Comparison of ENCODE assay signal across 27 mouse cellular contexts in the genomic region with DNA sequence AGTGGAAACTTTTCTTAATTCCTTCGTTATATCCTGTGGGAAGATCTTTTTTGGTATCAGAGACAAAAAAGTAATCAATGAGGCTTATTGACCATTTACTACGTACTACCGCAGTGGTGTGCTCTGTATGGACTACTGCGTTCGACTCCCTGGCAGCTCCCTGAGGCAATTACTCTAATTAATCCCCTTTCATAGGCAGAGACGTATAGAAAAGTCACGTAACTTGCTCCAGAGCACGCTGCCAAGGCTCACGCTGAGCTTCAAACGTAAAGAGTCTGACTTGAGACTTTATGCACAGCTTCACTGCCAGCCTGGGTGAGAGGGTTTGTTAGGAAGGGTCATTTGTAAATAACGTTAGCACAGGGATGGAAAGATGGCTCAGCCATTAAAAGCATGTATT. TPM values are rescaled to one million over a fixed set of nuclear protein-coding genes. Genes with fewer than 3 reads are reported as not detected.
DNase-seq lines count a peak whose midpoint lies in the region; ATAC-seq and TF ChIP-seq lines count a peak whose summit lies in the region.
"Had no signal": no experiment of that assay in that cellular context is flagged by ENCODE, and none has a peak within 500 bp of the region (broad histone marks: within the 10 kb centered on the region; RNA-seq: fewer than 3 reads in every experiment).

No protein-coding gene starts in this region.

- H3K27ac ChIP-seq in forebrain, embryonic 11.5 days (ENCODE audit: low read depth, low read length) = no peak overlapping the region
- H3K27ac ChIP-seq in forebrain, embryonic 15.5 days (replicated peaks) = no peak overlapping the region
- no peak overlapping the region for H3K27ac ChIP-seq in forebrain, embryonic 13.5 days
- H3K27ac ChIP-seq in forebrain, postnatal 0 days (ENCODE audit: low read depth, low read length) = no peak overlapping the region
- H3K27ac ChIP-seq: embryonic facial prominence, embryonic 13.5 days; embryonic facial prominence, embryonic 15.5 days had no signal

- peak; percentile 60; the same call in 1 of the 2 replicates for ATAC-seq in forebrain, embryonic 11.5 days (replicated peaks; ENCODE audit: low FRiP score)
- ATAC-seq in forebrain, embryonic 15.5 days (replicated peaks) = no peak
- ATAC-seq in forebrain, embryonic 13.5 days = peak; percentile 57; the same call in 1 of the 2 replicates
- no peak for ATAC-seq in forebrain, postnatal 0 days
- ATAC-seq: activated CD4-positive, CD25-positive, alpha-beta regulatory T cell, adult 4 months; CD4-positive, CD25-positive, alpha-beta regulatory T cell, adult 4 months; Patski had no signal

- H3K9me3 ChIP-seq in forebrain, embryonic 11.5 days (ENCODE audit: control insufficient read depth, low read length) = no peaks in the 10 kb centered on the region
- no peaks in the 10 kb centered on the region for H3K9me3 ChIP-seq in forebrain, embryonic 15.5 days
- H3K9me3 ChIP-seq in forebrain, embryonic 13.5 days (replicated peaks) = no peaks in the 10 kb centered on the region
- H3K9me3 ChIP-seq in forebrain, postnatal 0 days (ENCODE audit: low read length) = no peaks in the 10 kb centered on the region
- H3K9me3 ChIP-seq: embryonic facial prominence, embryonic 13.5 days; embryonic facial prominence, embryonic 15.5 days; G1E had no signal

- H3K9ac ChIP-seq in forebrain, embryonic 11.5 days (ENCODE audit: low read length) = no peak overlapping the region
- no peak overlapping the region for H3K9ac ChIP-seq in forebrain, embryonic 15.5 days (replicated peaks)
- H3K9ac ChIP-seq in forebrain, embryonic 13.5 days = no peak overlapping the region
- H3K9ac ChIP-seq in forebrain, postnatal 0 days = no peak overlapping the region
- H3K9ac ChIP-seq: embryonic facial prominence, embryonic 13.5 days; embryonic facial prominence, embryonic 15.5 days had no signal

- no peak for TF ChIP-seq POLR2A in brain, embryonic 14.5 days (IDR thresholded peaks at IDR 0.05; ENCODE audit: borderline replicate concordance, extremely low read depth, insufficient read depth, insufficient read length, poor library complexity, severe bottlenecking)

- no peak for TF ChIP-seq CTCF in forebrain, postnatal 0 days (IDR thresholded peaks at IDR 0.05; ENCODE audit: low read depth)
- no peak for TF ChIP-seq CTCF in brain, embryonic 14.5 days (IDR thresholded peaks at IDR 0.05; ENCODE audit: borderline replicate concordance, extremely low read depth, insufficient read depth, insufficient read length)

- H3K27me3 ChIP-seq in forebrain, embryonic 11.5 days (ENCODE audit: control insufficient read depth, insufficient read depth, low read length) = no peaks in the 10 kb centered on the region
- H3K27me3 ChIP-seq in forebrain, embryonic 15.5 days = no peaks in the 10 kb centered on the region
- no peaks in the 10 kb centered on the region for H3K27me3 ChIP-seq in forebrain, embryonic 13.5 days
- no peaks in the 10 kb centered on the region for H3K27me3 ChIP-seq in forebrain, postnatal 0 days (ENCODE audit: insufficient read depth, low read length)
- H3K27me3 ChIP-seq: CH12.LX; embryonic facial prominence, embryonic 13.5 days; embryonic facial prominence, embryonic 15.5 days; Patski had no signal

- no peak overlapping the region for H3K4me3 ChIP-seq in forebrain, embryonic 11.5 days (ENCODE audit: low read depth, low read length)
- no peak overlapping the region for H3K4me3 ChIP-seq in forebrain, embryonic 15.5 days
- H3K4me3 ChIP-seq in forebrain, embryonic 13.5 days = no peak overlapping the region
- H3K4me3 ChIP-seq in forebrain, postnatal 0 days (ENCODE audit: low read depth, low read length) = no peak overlapping the region
- H3K4me3 ChIP-seq: embryonic facial prominence, embryonic 13.5 days; embryonic facial prominence, embryonic 15.5 days; erythroblast, embryonic 14.5 days had no signal

- WGBS in forebrain, embryonic 11.5 days = 22% methylated on average over 11 of the region's 11 CpGs
- 5% methylated on average over 11 of the region's 11 CpGs for WGBS in forebrain, embryonic 15.5 days
- 12% methylated on average over 11 of the region's 11 CpGs for WGBS in forebrain, embryonic 13.5 days
- WGBS in forebrain, postnatal 0 days = 13% methylated on average over 11 of the region's 11 CpGs

- H3K4me1 ChIP-seq in forebrain, embryonic 11.5 days (replicated peaks; ENCODE audit: control insufficient read depth, insufficient read depth, low read length) = peaks cover 2% of the 10 kb centered on the region; the same call in 1 of the 2 replicates
- H3K4me1 ChIP-seq in forebrain, embryonic 15.5 days = 0 out of 2 replicates have a peak, but pooled peaks cover 3% of the 10 kb centered on the region
- peaks cover 18% of the 10 kb centered on the region for H3K4me1 ChIP-seq in forebrain, embryonic 13.5 days
- no peaks in the 10 kb centered on the region for H3K4me1 ChIP-seq in forebrain, postnatal 0 days (ENCODE audit: insufficient read depth)

- H3K4me2 ChIP-seq in forebrain, embryonic 11.5 days (ENCODE audit: low read depth, low read length, severe bottlenecking) = no peak overlapping the region
- no peak overlapping the region for H3K4me2 ChIP-seq in forebrain, embryonic 15.5 days (replicated peaks)
- H3K4me2 ChIP-seq in forebrain, embryonic 13.5 days = no peak overlapping the region
- H3K4me2 ChIP-seq in forebrain, postnatal 0 days (ENCODE audit: low read depth) = no peak overlapping the region
- H3K4me2 ChIP-seq: embryonic facial prominence, embryonic 13.5 days; embryonic facial prominence, embryonic 15.5 days had no signal

- no peak for DNase-seq in forebrain, embryonic 11.5 days (ENCODE audit: low spot score)
- DNase-seq in forebrain, postnatal 0 days = no peak
- peak; percentile 21 for DNase-seq in heart, adult 11 months
- no peak for DNase-seq in heart, postnatal 14 days
- peak; percentile 74 for DNase-seq in brain, embryonic 14.5 days (ENCODE audit: low read depth)
- DNase-seq: adrenal gland, adult 8-10 months; adrenal gland, postnatal 14 days; adrenal gland, postnatal 36 days; B cell, adult 2 months; cerebellum, adult 11 months; cerebellum, adult 18-20 months; cerebellum, adult 8-10 months; cerebellum, adult 9-11 months; cerebellum, postnatal 14 days; cerebellum, postnatal 36 days; embryo, embryonic 11 days had no signal

- no peaks in the 10 kb centered on the region for H3K36me3 ChIP-seq in forebrain, embryonic 11.5 days (ENCODE audit: control insufficient read depth, insufficient read depth, low read length)
- no peaks in the 10 kb centered on the region for H3K36me3 ChIP-seq in forebrain, embryonic 15.5 days
- no peaks in the 10 kb centered on the region for H3K36me3 ChIP-seq in forebrain, embryonic 13.5 days (ENCODE audit: poor library complexity, severe bottlenecking)
- no peaks in the 10 kb centered on the region for H3K36me3 ChIP-seq in forebrain, postnatal 0 days (ENCODE audit: insufficient read depth)
- H3K36me3 ChIP-seq: embryonic facial prominence, embryonic 13.5 days; embryonic facial prominence, embryonic 15.5 days; G1E had no signal

- intact Hi-C loops in heart, postnatal 14 days (cut with DNase I) = no loop called here

RNA-seq across cellular contexts. Expression of a gene that starts 7.3 kb away (rescaled TPM):
- polyA plus RNA-seq in forebrain, embryonic 11.5 days (2014; fragmentation: Nextera tagmentation; extraction: Ambion mirVana) = 42.2 and 42.8 TPM in 2 replicates
- polyA plus RNA-seq in forebrain, embryonic 15.5 days (2015; fragmentation: Nextera tagmentation; extraction: Ambion mirVana) = 59.0 and 60.4 TPM in 2 replicates
- polyA plus RNA-seq in forebrain, embryonic 13.5 days (2015; fragmentation: Nextera tagmentation; extraction: Ambion mirVana) = 51.7 and 53.4 TPM in 2 replicates
- total RNA-seq in forebrain, postnatal 0 days (2014; rRNA removed) = 48.3 and 57.2 TPM in 2 replicates
- polyA plus RNA-seq in forebrain, postnatal 0 days (2015; fragmentation: Nextera tagmentation; extraction: Ambion mirVana) = 39.4 and 49.6 TPM in 2 replicates
- 10 to 100 TPM; 15.6 to 18.2 TPM for total RNA-seq in heart, postnatal 14 days (2021)
- polyA plus RNA-seq in brain, embryonic 14.5 days (2012; rRNA removed) = 49.5 and 54.6 TPM in 2 replicates

RNA-seq across cellular contexts. Expression of a gene that starts 8.1 kb away (rescaled TPM):
- polyA plus RNA-seq in forebrain, embryonic 11.5 days (2014; fragmentation: Nextera tagmentation; extraction: Ambion mirVana) = 0.21 TPM in 1 of 2 replicates, not detected in the other
- 0.11 and 0.13 TPM in 2 replicates for polyA plus RNA-seq in forebrain, embryonic 15.5 days (2015; fragmentation: Nextera tagmentation; extraction: Ambion mirVana)
- polyA plus RNA-seq in forebrain, embryonic 13.5 days (2015; fragmentation: Nextera tagmentation; extraction: Ambion mirVana) = not detected in 2 replicates
- total RNA-seq in forebrain, postnatal 0 days (2014; rRNA removed) = 0.19 and 0.23 TPM in 2 replicates
- polyA plus RNA-seq in forebrain, postnatal 0 days (2015; fragmentation: Nextera tagmentation; extraction: Ambion mirVana) = 0.15 and 0.21 TPM in 2 replicates
- under 1 TPM in 1 of 2 experiments, not detected in 1; 0.73 TPM for total RNA-seq in heart, postnatal 14 days (2021)
- polyA plus RNA-seq in brain, embryonic 14.5 days (2012; rRNA removed) = 0.08 and 0.11 TPM in 2 replicates
- total RNA-seq: adrenal gland, postnatal 36 days had no signal
- polyA plus RNA-seq: embryonic facial prominence, embryonic 11.5 days; erythroblast, embryonic 14.5 days; G1E; Patski had no signal

Comparison
In these comparisons a context has a peak if more than half of its experiments do, and no peak if none do; other contexts are left out.
1. ATAC-seq: peak in forebrain, embryonic 11.5 days (single experiment) and forebrain, embryonic 13.5 days (single experiment); none in forebrain, embryonic 15.5 days (single experiment) and forebrain, postnatal 0 days (single experiment).
2. DNase-seq: peak in heart, adult 11 months (single experiment) and brain, embryonic 14.5 days (single experiment); none in forebrain, embryonic 11.5 days (single experiment), forebrain, postnatal 0 days (single experiment) and heart, postnatal 14 days (0 of 2).